Mouse (Mus musculus): Measurements from ENCODE around the gene Fam173b.
"Not testable (repeated sequence)": the region's sequence is repeated elsewhere in the genome, so short reads cannot be mapped to it uniquely, and the experiment has no call there.

Fam173b gene

DNA sequence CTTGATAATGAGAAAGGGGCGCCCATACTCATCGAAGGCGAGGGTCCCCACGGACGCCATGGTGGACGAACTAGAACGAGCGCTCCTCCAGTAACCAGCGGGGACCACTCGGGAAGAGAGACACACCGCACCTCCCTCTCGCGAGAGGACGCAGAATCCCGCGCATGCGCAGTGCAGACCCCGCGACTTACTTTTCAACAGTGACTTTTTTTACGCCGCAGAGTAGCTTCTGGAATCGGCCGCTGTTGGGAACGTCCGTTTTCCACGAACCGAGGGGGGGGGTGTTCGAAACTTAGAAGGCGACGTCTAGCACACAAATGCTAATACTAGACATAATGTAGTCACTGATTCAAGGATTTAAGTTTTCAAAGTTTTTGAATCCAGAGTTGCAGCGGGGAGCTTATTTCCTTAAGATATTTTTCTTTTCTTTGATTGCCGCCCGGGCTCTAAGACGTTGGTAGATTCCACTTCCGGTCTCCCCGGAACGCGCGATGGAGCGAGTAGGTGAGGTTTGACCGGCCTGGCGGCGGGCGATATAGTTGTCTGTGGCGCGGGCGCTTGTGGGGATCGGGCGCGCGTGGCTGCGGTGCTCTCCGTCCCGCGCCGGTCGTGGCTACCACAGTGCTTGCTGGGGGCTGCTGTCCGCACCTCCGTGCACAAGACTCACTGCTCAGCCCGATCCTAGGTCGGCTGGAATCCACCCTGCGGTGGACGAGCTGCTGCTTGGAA lies at the start of gene Fam173b, which contains the start of gene Cct5:
TSS of gene Fam173b (plus strand) at position 207 of the 729 bp plus-strand sequence.
TSS of gene Cct5 (minus strand) at position 159 of the 729 bp plus-strand sequence.
- DNase-seq (ENCODE audit: low spot score): peak; percentile 99

DNA sequence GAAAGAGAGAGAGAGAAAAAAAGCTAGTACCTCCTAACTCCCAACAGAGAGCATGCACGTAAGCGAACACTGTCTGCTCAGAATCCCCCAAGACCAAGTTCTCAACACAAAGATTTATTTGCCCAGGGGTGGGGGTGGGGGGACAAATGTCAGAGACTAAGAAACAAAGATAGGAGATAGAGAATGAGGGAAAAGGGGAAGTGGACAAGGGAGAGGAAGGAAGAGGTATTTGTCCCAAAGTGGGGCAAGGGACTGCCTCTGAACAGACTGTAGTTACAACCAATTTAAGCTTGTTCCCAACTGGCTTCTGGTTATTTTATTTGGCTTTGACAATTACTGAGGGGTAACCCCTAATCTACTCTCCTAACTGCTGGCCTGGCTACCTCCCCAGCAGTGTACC lies 46.8 kb upstream of the Fam173b start:
- DNase-seq (ENCODE audit: low spot score): no peak

DNA sequence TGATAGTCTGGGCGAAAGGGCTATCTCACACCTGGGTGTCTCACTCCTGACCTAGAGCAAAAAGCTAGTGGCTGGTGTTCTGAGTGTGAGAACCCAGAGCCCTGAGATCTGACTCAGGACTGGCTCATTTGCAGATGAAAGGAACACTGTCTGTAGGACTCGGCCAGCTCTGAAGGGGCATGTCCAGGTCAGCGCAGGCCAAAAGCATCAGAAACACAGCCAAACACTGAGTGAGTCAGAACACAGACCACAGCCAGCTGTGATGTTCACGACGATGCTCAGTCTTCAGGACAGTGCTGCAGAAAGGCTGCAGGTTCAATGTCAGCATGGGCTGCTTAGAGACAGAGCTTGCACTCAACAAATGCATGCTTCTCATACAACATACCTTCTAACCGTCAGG lies 40.3 kb upstream of the Fam173b start:
- no peak for DNase-seq (ENCODE audit: low spot score)

DNA sequence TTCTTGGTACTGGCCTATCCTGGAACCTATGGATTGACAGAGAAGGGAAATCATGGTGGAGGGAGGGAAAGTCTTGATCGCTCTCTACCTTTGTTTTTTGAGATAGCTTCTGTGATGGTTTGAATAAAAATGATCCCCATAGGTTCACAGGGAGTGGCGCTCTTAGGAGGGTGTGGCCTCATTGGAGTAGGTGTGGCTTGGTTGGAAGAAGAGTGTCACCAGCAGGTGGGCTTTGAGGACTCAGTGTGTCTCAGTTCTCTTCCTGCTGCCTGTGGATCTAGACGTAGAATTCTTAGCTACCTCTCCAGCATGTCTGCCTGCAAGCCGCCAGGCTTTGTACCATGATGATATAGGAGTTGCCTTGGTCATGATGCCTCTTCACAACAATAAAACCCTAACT lies 39.7 kb upstream of the Fam173b start:
- DNase-seq (ENCODE audit: low spot score): no peak

DNA sequence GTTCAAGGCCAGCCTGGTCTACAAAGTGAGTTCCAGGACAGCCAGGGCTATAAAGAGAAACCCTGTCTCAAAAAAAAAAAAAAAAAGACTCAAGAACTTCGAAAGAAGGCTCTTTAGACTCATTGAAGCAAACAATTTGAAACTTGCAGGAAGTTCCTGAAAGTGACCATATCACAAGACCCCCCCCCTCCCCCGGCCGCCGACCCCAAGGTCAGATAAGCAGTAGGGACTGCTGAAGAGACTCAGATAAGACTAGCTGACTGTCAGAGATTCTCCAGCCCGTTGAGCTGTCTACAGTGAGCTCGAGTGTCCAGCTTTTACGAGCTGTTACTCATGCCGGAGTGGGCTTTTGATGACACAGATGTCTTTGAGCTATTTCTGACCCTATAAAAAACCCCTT lies 38.8 kb upstream of the Fam173b start:
- no peak for DNase-seq (ENCODE audit: low spot score)

DNA sequence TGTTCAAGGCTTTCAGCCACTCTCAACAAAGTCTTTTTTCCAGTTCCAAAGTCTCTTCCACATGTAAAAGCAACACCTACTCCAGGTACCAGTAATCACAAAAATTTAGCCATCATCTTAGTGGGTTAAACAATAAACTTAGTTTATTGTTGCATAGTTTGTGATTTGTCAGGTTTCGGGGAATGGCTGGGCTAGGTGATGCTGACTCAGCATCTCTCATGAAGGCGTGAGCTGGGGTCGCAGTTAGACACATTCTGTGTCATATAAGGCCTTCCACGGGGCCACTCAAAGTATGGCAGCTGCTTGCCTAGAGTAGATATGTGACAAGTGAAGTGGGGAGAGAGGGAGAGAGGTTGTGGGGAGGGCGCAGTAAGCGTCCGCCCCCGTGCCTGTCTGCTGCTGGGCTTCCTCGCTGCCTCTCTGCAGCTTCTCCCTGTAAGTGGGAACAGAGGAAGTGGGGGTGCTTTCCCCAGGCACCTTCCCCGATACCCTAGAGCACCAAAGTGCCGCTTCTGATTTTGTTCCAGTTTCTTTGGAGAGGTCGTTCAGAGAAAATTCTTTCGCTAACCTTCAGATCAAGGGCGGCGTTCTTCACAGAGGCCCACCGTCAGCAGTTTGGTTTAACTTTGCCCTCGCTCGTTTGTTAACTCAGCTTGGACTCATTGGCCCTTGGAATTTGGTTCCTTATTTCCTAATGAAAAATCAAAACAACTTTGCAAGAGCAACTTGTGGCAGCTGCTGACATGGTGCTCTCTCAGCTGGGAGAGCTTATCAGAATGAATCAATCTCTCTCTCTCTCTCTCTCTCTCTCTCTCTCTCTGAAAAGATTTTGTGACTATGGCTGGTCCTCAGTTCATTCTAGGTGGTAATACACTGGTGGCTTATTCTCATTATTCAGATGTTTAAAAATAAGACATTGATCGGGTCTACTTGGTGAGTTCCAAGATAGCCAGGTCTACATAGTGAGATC lies 37.8 kb upstream of the Fam173b start:
- no peak for DNase-seq (ENCODE audit: low spot score)

DNA sequence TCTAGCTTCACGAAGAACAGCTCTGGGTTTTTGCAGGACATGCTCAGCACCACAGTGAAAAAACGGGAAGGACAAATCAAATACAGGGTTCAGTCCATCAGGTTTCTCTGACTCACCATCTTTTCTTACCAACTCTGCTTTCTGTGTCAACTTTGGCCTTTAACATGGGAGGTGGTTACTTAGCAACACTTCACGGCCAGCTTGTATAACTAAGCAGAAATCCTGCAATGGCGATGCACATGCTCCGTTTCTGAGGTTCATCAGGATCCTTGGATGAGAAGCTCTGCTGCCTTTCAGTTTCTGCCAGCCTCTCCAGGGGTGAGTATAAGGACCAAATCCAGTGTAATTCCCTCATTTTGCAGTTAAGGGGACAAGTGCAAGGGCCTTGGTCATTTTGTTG lies 36.5 kb upstream of the Fam173b start, which contains the start of gene Cmbl:
TSS of gene Cmbl (plus strand) at position 206 of the 400 bp plus-strand sequence.
- DNase-seq (ENCODE audit: low spot score): no peak

DNA sequence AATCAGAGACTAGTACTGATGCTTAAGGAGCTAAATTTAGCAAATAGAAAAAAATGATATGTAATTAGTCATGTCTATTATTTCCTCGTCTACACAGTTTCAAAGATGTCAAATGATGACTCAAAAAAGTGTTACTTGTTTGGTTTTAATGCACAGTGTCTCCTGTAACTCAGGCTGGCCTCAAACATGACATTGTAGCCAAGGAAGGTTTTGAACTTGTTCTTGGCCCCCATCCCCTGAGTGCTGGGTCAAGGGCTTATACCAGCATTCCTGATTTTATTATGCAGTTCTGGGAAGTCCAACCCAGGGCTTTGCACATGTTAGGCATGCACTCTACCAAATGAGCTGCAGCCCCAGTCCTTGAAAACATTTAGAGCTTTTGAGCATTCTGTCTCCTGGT lies 35.9 kb upstream of the Fam173b start:
- no peak for DNase-seq (ENCODE audit: low spot score)

DNA sequence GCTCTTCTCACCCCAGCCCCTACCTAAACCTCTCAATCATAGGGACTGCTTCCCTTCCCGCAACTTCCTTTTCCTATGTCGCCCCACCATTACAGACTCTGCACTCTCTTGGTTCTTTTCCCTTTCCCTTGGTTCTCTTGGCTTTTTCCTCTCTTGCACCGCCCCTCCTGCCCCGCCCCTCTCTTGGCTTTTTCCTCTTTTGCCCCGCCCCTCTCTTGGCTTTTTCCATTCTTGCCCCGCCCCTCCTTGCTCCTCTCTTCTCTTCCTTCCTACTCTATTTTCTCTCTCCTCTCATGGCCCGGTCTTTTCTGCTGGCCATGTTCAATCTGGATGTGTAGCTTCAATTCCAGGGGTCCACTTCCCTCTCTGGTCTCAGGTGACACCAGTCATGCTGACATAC lies 34.2 kb upstream of the Fam173b start:
- DNase-seq (ENCODE audit: low spot score): no peak

DNA sequence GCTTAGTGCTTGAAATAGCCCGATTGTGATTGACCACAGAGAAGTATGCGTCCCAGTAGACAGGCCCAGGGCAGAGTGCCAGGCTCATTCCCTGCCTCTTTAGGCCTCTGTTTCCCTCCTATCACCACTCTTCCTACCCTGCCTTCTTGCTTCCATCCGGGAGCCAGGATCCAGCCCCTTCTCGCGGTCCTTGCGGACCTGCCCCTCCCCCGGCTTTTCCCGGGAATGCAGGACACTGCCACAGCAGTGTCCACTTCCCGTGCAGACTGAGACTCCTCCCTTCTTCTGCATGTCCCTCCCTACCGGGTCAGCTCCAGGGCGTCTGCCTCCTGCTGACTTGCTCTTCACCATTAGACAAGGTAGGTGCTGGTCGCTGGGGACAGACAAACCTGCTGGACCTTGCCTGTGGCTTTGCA lies 33.1 kb upstream of the Fam173b start:
- peak; percentile 26 for DNase-seq (ENCODE audit: low spot score)

DNA sequence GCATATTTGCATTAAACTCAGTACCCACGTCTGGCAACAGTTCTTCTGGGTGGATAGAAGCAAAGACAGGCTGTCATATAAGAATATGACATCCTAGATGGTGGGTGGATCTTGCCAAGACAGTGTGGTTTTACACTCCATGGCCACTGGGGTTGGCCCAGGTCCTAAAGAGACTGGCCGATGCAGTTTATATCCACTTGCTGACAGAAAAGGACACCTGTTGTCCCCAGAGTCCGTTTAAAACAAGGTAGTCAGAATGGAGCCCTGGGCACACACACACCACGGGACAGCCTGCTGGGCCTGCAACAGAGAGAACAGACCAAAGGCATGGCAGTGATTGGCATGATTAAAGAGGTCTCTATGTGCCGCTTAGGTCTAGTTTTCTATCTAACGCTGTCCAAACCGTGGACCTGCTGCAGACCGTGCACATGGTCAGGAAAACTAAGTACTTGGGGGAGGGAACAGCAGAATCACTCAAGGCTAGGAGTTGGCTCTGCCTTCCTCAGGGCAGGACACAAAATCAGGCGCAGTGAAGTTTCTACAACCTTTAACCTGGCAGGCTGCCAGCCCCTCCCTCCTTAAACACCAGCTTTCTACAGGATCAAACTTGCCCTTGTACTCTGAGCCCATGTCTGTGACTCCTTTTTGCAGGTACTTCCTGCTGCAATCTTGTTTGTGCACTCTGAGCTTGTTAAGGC lies 32.2 kb upstream of the Fam173b start:
- DNase-seq (ENCODE audit: low spot score): peak; percentile 34

DNA sequence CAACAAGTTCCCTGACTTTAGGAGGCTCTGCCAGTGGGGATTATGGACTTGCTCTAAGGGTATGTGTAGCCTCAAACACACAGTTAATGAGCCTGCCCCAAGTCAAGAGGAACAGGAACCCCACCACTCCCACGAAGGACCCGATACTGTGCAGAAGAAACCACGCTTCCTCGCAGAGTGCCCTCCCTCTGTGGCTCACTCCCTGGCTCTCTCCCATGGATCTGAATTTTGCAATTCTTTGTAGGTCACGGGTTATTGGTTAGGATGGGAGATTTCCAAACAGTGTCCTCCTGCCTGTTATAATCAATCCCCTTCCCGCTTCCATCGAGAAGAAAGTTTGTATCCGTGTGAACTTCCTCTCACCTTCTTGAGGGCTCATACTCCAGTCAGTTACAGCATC lies 30.7 kb upstream of the Fam173b start:
- no peak for DNase-seq (ENCODE audit: low spot score)

DNA sequence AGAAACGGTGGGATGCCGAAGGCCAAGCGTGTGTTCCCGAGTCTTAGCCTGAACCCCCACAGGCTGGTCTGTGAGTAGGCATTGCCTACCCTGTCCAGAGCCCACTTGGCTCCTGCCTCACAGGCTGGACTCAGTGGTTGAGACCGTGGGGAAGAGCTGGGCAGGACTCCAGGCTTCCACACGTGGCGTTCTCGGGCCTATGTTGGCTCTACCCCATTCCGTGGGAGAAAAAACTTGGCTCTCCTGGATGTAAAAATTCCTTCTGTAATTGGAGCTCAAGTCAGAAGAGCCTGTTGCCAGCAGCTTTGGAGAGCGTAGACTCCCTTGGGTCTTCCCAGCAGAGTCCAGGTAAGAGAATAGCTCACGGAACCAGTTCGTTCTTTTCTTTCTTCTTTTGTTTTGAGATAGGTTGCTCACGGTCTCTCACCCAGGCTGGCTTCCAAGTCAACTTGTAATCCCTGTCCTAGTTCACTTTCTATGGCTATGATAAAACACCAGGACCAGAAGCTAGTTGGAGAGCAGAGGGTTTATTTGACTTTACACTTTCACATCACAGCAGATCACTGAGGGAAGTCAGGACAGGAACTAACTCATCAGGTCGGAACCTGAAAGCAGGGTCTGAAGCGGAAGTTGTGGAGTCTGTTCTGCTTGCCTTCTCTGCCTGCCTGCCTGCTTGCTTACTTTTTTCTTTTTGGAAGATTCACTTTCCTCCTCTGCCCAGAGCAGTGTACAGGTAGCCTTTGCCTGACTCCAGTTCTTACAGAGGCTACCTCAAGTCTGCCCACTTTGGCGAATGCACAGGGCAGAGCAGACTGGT lies 29.5 kb upstream of the Fam173b start:
- no peak for DNase-seq (ENCODE audit: low spot score)

DNA sequence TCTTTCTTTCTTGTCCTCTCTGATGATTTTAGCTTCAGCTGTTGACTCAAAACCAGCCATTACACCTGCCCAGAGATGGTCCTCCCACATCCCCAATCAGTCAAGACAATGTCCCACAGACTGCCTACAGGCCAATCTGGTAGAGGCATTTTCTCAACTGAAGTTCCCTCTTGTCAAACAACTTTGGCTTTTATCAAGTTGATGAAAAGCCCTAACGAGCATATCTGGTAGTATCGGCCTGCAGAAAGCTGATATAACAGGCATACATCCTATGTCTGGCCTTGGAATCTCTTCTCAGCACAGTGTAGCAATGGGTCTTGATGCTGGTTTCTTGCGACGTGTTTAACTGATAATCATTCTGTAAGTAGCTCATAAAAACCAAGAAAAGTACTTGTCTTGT lies 28.4 kb upstream of the Fam173b start:
- no peak for DNase-seq (ENCODE audit: low spot score)

DNA sequence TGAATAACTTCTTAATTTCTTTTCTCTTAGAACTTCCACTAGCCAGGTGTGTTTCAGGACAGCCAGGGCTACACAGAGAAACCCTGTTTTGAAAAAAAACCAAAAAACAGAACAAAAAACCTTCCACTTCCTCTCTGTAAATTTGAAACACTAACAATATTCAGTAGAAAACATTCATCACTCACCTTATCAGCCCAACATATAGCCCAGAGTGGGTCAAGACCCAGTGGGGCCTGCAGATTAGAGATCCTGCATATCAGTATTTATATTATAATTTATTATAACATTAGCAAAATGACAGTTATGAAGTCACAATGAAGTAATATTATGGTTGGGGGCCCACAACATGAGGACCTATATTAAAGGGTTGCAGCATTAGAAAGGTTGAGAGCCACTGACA lies 28.0 kb upstream of the Fam173b start:
- DNase-seq (ENCODE audit: low spot score): no peak

DNA sequence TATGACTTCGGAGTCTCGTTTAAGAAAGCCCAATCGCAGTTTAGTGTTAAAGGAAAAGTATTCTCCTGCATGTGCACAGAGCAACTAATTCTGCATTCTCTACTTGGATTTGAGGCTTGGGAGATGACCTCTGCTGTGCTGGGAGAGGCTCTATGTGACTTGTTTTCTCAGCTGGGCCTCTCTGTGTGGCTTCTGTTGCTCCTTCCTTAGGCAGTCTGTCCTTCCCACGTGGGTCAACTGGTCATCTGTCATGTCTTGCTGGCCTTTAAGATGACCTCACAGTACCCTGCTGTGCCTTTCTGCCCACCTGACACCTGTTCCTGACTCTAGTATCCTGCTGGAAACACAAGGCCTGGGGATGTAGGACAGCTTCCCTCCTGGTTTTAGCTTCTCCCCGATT lies 25.6 kb upstream of the Fam173b start:
- DNase-seq (ENCODE audit: low spot score): no peak

DNA sequence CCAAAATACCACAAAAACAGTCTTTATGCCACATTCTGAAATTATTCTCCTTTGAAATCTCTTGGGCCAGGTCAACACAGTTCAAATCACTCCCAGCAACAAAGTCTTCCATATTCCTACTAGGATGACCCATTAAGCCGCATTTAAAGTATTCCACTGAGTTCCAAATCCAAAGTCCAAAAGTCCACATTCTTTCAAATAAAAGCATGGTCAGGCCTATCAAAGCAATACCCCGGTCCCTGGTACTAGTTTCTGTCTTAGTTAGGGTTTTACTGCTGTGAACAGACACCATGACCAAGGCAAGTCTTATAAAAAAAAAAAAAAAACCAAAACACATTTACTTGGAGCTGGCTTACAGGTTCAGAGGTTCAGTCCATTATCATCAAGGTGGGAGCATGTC lies 20.6 kb upstream of the Fam173b start:
- DNase-seq (ENCODE audit: low spot score): not testable (repeated sequence)

DNA sequence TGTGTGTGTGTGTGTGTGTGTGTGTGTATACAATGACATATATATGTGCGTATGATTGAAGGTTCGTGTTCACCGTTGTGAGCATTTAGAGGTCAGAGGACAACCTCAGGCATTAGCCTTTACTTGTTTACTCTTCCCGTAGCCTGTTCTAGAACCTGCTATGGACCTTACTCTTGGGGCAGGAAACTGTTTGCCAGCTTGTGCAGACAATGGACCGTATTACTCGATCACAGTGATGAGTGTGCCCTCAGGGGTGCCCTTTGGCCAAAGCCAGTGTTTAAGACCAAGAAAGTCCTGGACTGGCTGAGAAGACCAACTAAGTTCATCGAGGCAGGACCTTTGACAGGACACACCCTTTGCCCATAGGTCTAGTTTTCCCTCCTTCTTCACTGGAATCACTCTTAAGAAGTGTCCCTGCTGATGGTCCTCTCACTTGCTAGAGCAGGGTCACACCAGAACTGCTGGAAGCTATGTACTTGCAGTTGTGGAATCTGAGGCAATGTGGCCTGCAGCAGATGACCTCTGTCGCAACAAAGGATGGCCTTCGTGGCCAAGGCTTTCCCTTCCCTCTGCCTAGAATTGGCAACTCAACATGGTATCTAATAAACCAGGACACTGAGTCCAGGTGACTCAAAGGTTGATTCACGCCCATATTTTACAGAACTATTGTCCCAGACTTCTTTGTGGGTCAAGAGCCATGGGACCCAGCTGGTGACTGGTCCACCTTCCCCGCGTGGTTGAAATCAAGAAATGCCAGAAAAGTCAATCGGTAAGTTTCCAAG lies 18.2 kb upstream of the Fam173b start:
- no peak for DNase-seq (ENCODE audit: low spot score)

DNA sequence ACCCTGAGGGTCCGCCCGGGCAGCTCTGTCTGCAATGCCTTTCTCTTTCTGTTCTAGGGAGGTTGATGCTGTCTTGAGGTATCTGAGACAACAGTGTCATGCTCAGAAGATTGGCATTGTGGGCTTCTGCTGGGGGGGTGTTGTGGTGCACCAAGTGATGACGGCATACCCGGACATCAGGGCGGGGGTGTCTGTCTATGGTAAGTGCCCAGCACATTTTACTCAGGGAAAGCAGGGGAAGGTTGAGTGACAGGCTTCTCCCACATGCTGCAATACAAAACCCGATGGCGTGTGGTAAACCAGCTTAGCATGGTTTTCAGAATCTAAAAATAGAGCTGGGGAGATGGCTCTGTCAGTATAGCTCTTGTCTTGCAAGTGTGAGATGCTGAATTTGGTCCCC lies 16.4 kb upstream of the Fam173b start:
- no peak for DNase-seq (ENCODE audit: low spot score)

DNA sequence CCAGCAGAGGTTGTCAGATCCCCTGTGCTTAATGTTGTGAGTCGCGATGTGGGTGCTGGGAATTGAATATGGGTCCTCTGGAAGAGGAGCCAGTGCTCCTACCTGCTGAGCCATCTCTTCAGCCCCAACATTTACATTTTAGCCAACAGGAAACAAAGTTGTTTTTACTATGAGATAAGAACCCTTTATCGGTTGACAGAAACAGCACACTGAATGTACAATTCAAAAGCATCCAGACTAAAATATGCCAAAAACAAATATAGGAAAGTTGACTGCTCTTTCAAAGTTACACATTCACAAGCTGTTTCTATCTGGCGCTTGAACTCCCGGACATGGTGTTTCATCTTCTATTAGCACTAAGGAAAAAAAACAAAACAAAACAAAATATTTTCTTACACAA lies 15.6 kb upstream of the Fam173b start:
- no peak for DNase-seq (ENCODE audit: low spot score)

DNA sequence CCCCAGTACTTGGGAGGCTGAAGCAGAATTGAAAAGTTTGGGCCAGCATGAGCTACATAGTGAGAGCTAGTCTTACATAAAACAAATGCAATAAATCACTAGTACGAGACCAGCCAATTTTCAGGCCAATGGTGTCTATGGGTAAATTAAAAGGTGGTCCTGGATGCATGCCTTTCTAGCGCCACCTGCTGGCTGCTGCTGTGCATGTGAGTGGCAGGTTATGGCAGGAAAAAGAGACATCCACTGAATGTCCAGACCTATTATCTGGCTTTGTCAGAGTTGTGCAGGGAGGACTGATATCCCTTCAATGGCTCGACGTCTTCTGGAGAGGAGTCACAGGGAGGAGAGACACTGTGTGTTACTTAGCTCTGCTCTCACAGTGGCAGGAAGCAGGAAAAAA lies 15.1 kb upstream of the Fam173b start:
- DNase-seq (ENCODE audit: low spot score): peak; percentile 85
